Mouse (Mus musculus): ENCODE measurements around the gene Ipo5. TPM values are rescaled to one million over a fixed set of nuclear protein-coding genes. Genes with fewer than 3 reads are reported as not detected.
A peak's percentile ranks its signal among the peaks of the same experiment; 100 is the strongest.

Ipo5 gene
- 100 to 1,000 TPM; 107 to 108 TPM for total RNA-seq (2021)
- long read RNA-seq, experiment 1, full-length matches to known transcripts: 37 of 64 reads
- long read RNA-seq, experiment 1, partial matches to known transcripts: 24 of 64 reads
- long read RNA-seq, experiment 1, other reads (novel, unspliced or antisense): 3 of 64 reads
- long read RNA-seq, experiment 2, full-length matches to known transcripts: 19 of 41 reads
- long read RNA-seq, experiment 2, partial matches to known transcripts: 17 of 41 reads
- long read RNA-seq, experiment 2, other reads (novel, unspliced or antisense): 5 of 41 reads

DNA sequence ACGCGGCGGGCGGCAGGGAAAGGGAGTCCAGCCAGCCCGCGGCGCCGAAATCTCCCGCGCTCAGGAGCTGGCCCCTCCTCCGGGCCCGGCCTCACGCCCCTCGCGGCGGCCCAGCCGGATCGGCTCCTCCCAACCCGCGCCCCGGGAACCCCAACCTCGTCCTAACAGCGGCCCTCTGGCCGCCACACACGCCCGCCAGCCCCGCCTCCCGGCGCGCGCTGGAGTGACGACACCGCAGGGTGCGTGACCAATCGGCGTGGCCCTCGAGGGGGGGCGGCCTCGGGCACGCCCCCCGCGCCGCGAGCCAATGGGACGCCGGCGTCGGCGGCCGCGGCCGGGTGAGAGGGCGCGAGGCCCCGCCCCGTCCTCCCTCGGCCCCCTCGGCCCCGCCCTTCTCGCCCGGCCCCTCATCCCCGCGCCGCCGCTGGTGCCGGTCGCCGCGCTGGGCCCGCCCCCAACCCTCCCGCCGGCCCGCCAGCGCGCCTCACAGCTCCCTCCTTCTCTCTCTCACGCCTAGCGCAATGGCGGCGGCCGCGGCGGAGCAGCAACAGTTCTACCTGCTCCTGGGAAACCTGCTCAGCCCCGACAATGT is at the start of gene Ipo5:
TSS of gene Ipo5 (plus strand) at position 492 of the 592 bp plus-strand sequence.
- peak; percentile 93 to 96 for DNase-seq (ENCODE audit: low spot score in 2 of 2)

DNA sequence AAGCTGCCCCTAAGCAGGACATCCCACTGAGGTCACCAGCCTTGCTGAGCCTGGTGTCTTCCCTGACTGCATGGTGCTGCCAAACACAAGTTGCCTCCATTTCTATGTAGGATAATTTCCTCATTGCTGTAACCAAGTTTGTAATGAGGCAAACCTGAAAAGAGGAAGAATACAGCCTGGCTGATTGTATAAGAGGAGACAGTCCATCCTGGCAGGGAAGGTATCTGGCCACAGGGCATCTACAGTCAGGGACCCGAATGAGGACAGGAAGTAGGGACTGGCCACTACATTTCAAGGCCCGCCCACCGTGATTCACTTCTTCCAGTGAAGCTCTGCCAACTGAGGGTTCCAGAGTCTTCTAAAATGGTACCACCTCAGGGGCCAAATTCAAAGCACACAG is 47.8 kb upstream of the Ipo5 start:
- no peak for DNase-seq (ENCODE audit: low spot score in 2 of 2)

DNA sequence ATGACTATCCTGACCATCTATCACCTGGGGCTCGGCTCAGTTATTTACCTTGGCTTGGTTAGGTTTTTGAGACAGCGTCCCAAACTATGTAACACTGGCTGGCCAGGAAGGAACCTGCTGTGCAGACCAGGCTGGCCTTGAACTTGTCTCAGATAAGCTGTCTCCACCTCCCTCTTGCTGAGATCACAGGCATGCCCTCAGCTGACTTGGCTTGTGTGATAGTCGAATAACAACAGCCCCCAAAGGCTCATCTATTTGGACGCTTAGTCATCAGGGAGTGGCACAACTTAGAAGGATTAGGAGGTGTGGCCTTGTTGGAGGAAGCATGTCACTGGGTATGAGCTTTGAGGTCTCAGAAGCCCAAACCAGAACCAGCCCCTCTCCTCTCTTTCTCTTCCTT is 46.1 kb upstream of the Ipo5 start:
- DNase-seq (ENCODE audit: low spot score in 2 of 2): no peak

DNA sequence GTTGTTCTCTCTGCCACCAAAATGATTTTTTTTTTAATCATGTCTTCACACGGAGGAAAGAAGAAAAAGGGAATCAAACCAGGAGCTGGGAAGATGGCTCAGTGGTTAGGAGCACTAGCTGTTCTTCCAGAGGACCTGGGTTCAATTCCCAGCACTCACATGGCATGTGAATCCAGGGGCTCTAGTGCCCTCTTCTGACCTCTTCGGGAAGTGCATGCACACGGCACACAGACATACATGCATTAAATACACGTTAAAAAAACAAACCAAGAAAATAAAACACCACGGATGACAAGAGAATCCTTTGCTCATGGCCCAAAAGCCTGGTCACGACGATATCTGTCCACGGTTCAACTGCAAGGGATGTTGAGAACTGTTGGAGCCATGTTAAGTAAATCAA is 44.5 kb upstream of the Ipo5 start:
- DNase-seq (ENCODE audit: low spot score in 2 of 2): no peak

DNA sequence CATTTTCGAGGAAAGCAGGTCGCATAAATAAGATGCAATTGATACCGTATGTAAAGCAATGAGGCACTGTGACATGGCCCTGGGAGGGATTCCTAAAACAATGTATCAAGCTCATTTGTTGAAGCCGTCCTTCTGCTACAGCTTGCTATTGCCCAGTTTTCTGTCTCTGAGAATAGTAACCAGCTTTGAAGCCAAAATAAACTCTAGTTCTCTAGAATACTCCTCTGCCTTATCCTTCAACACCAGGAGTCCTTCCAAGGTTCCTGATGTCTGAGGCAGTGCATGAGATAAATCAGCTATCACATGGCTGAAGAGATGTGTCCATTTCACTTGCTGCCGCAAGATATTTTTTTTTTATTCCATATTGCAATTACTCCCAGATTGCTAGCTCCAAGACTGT is 43.9 kb upstream of the Ipo5 start:
- no peak for DNase-seq (ENCODE audit: low spot score in 2 of 2)

DNA sequence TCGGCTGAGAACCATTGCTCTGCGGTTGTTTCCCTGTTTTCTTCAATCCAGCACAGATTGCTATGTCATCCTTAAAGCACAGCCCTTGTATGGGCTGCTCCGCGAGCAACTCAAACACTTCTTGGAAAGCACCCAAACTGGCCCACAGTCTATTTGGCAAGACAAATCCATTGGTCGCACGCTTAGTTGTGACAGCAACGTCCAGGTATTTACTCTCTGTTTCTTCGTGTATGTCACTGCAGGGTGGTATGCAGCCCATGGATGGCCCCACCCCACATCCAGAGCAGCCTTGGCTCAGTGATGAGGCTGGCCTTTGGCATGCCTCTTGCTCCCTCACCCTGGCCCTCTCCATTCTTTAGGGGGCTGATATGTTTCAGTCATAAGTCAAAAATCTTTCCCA is 42.5 kb upstream of the Ipo5 start:
- no peak for DNase-seq (ENCODE audit: low spot score in 2 of 2)

DNA sequence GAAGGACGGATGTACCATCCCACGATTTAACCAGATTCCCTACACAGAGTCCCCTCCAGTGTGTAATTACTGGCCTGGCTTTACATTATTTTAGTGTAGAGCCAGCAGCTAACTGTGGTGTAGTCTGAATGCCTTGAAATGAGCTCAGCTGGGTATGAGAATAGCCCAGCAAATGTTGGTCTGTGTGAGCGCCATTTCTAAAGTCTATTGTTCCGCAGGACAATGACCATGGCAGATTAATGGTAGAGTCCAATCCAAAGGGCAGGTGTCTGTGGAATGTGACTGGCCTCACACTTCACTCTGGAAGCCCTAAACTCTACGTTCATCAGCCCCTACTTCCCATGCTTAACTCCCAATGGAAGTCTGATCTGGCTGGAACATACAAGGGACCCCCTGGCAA is 40.3 kb upstream of the Ipo5 start:
- DNase-seq (ENCODE audit: low spot score in 2 of 2): no peak

DNA sequence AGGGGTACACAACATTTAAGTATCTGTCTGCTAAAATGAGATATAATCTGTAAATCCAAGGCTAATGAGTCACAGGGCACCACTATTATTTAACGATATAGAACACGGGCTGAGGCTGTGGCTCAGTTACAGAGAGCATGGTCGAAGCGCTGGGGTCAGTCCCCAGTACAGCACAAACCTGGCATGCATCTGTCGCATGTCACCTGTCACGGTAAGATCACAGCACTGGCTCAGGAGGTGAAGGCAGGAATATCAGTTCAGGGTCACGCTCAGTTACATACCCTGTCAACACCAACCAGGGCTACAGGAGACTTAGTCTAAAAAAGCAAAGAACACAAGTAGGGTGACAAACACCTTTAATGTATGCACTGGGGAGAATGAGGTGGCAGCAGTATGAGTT is 36.6 kb upstream of the Ipo5 start:
- no peak for DNase-seq (ENCODE audit: low spot score in 2 of 2)

DNA sequence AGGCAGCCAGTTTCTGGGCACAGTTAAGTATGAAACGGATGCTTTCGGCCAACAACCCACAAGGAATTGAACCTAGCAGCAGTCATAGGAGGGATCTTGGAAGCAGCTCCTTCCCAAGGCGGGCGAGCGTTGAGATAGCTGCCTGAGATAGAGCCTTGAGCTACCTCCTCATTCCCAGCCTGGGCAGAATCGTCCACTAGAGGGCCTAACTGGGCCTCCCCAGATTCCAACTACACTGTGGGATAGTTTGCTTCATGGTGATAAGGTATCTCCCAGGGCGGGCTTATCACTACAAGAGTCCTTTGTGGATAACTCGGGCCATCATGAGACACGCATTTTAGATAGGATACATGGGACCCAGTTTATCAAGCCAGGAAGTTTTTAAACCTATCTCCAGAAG is 35.9 kb upstream of the Ipo5 start:
- DNase-seq (ENCODE audit: low spot score in 2 of 2): peak; percentile 47 to 53

DNA sequence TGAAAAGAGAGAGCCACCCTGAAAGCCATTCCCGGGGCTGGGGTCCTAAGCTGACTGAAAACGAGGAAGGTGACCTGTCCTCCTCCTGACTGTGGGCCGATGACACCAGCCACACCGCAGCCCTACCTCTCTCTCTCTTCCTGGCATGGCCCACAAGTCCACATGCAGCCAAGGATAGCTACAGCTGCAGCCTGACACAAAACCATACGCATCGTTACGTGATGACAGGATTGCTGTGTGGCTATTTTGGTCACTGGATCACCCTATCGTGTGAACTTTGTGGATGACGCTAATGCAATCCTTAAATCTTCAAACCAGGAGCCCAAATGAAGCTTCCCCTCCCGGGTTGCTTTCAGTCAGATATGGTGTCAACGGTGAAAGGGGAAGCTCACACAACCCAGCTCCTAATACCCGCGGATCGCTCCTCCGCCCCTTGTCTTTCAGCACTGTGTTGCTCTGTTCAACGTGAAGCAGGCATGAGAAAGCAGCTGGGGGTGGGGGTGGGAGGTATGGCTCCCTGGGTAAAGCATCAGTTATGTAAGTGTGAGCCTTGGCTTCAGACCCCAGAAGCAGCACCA is 35.1 kb upstream of the Ipo5 start:
- no peak for DNase-seq (ENCODE audit: low spot score in 2 of 2)

DNA sequence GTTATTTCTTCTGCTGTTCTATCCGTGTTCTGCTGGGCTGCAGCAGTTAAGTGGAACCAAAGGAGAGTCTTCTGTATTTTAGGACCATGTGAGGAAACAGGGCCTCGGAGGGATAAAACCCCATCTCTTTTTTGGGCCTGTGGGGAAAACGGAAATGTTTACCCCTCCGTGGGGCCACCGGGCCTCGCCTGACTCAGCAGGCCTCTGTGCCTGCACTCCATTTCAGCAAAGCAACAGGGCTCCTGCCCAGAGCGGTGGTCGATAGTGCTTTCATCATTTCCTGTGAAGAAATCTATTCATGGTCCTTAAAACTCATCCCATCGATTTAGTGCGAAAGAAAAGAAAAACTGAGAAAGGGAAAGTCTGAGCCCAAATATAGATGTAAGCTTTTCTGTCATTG is 33.9 kb upstream of the Ipo5 start:
- no peak for DNase-seq (ENCODE audit: low spot score in 2 of 2)

DNA sequence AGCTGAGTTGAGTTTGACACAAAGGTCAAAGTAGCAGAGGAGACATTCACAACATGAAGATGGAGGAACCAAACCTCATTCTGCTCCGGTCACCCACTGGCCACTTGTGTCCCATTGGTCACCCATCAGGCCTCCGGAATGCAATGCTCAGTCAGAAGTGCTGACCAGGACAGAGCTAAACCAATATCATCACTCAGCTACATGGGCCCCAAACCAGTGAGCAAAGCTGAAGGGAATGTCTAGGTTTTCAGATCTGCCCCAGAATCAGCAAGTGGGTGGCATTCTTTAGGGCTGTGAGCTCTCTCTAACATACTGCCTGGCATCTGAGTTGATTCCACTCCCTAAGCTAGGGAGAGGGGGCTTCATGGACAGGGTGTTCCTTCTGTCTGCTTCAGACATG is 32.0 kb upstream of the Ipo5 start:
- DNase-seq (ENCODE audit: low spot score in 2 of 2): no peak

DNA sequence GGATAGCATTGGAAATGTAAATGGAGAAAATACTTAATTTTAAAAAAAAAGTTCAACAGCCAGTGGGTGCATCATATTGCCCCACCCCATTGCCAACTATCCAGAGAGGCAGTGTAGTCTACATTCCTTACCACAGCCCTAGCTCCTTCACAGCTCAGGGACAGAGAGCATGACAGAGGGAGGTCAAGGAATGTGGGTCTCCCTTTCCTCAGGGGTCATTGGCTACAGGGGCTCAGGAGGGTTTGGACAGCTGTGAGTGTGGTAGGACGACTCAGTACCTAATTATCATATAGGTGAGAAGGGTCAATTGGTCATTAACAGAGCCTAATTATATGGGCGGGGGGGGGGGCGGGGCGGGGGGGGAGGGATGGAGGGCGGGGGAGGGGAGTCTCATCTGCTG is 30.4 kb upstream of the Ipo5 start:
- no peak for DNase-seq (ENCODE audit: low spot score in 2 of 2)

DNA sequence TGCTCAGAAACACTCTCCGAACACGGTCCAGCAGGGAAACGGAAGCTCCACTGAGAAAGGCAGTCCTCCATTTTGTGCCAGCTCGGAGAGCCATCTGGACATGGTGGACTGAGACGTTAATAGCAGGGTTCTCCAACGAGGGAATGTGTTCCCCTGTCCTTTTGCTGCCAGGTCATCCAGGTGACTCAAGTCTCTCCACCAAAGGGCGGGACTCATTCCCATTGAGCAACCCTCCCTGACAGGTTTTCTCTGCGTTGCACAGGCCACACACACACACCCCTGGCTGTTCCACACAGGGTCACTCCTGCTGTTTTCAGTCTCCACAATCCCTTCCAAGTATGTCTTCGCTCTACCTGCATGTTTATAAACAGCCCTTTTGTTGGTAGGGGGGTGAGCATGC is 30.0 kb upstream of the Ipo5 start:
- DNase-seq (ENCODE audit: low spot score in 2 of 2): no peak

DNA sequence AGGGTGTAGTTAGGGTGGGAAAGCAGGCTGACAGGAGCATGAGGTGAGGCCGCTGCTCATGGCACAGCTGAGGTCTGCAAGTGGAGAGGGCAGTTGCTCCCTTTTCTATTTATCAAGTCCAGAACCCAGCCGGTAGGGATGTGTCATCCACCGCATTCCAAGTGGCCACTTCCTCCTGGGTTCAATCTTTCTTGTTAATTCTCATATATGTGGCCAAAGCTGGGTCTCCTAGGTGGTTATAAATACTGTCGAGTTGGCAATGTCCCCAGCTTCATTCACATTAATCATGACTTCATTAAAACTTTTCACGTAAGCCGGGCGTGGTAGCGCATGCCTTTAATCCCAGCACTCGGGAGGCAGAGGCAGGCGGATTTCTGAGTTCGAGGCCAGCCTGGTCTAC is 22.3 kb upstream of the Ipo5 start:
- DNase-seq (ENCODE audit: low spot score in 2 of 2): no peak

DNA sequence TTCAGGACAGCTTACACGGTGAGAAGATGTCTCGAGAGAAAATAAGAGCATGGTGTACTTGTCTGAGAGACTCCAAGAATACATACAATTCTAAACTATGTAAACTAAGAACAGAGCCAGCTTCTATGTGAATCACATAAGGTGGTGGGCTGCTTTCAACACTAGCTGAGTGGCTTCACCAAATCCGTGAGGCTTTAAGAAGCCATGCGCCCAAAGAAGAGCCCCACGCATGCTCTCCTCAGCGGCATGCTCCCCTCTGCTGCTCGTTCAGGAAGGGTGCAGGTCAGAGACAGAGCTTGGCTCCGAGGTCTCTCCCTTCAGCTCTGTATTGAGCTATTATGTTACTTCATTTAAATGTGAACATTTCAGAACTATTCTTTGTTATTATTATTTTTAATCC is 18.7 kb upstream of the Ipo5 start:
- peak in 1 of 2 experiments; percentile 32 for DNase-seq (ENCODE audit: low spot score in 2 of 2)

DNA sequence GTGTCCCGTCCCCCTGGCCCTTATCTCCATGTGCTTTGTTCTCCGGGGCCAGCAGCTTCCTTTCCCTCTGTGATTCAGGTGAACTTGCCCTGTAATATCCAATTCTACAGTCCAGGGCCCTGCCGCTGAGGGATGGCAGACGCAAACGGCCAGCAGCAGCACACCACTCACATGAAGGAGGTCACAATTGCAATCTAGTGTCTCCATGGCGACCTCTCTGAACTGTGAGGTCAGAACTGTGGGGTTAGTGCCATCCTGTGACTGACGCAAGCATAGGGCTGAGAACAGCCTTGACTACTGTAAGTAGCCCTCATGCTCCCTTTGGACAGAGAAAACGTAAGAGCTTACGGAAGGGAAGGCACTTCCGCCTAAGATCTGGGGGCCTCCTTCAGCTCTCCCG is 14.4 kb upstream of the Ipo5 start:
- no peak for DNase-seq (ENCODE audit: low spot score in 2 of 2)

DNA sequence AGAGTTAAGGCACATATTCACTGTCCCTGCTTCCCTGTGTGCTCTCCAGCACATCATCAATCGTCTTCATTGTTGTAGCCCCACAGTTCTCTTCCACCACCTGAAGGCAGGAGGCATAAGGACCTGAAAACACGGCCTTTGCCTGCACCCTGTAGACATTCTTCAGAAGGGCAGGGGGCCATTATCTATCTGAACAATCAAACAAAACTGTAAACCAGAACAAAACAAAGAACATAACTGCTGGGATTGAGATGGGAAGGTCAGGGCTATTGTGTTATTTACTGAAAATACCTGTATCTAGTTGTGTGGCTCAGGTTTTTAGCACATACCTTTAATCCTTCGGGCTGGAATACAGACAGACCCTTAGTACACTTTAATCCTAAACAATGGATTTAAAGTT is 12.1 kb upstream of the Ipo5 start:
- DNase-seq (ENCODE audit: low spot score in 2 of 2): no peak

DNA sequence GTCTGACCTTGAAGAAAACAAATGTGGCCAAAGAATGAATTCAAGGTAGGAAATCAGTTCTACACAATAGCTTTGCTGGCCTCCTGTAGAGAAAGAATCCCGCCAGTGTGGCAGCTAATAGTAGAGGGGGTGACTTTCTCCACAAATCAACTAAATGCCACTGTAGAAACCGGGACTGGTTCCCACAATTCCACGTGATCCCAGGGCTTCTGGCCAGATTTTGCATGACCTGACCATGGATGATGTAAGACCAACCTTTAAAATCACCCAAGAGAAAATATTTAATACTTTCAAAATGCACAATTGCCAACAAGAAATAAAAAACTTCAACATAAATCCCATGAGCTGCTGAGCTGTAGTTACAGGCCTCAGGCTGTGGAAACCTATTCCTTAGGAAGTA is 1.6 kb upstream of the Ipo5 start:
- no peak for DNase-seq (ENCODE audit: low spot score in 2 of 2)

DNA sequence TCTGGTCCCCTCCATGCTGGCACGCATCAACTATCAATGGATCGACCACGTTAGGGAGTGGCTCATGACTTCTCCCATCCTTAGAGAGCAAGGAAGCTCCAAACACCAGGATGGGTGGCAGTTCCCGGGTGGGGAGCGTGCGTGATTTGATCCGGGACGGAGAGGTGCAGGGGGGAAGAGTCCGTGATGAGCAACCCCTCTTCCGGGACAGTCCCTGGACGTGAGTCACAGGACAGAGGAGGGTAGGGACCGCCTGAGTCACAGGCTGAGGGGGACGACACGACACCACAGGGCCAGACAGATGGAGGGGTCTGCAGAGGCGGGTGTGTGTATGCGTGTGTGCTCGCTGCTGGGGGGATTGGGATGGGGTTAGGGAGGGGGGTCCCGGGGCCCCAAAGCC is 704 bp upstream of the Ipo5 start:
- DNase-seq (ENCODE audit: low spot score in 2 of 2): peak in 1 of 2 experiments; percentile 36

DNA sequence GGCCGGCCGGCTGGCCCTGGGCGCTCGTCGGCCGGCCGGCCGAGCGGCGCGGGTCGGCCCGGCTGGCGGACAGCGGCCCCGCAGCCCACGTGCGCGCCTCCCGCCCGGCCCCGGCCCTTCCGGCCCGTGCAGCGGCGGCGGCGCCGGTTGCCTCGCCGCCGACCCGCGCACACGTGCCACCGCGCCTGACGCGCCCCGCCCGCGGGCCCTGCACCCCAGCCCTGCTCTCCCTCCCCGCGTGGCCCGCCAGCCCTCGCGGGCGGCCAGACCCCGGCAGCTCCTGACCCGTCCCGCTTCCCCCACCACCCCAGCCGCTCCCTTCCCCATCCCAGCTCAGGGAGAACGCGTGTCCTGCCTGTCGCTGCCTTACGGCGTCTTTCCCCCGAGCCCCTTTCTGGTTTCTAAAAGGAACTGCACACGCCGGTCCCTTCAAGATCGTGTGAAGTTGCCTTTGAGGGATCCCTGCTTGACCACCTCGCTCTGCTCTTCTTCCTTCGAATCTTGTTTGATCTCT is 421 bp downstream of the Ipo5 start:
- peak in 1 of 2 experiments; percentile 27 for DNase-seq (ENCODE audit: low spot score in 2 of 2)

DNA sequence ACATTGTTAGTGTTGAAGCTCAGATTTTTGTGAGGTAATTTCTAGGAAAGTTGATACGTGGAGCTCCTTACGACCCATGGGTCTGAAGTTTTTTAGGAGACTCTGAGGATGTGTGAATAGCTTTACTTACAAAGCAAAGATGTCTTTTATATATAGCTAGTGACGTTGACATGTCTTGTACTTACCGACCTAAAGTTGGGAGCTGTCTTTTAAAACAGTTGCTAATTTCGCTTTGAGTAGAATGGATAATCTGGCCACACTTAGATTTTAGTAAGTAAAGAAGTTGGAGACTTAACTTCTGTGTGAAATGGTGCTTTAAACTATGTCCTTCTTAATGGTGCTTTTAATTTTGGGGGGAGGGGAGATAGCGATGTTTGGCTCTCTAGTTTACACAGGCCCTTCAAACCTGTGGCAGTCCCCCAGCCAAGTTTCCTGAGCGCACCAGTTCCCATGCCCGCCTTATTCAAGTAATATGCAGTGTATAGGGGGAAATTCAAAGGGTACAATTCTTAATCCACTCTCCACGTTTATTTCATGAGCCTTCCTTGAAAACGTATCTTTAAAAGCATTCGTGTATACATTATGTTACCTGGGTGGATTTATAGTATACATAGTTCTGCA is 1.2 kb downstream of the Ipo5 start:
- DNase-seq (ENCODE audit: low spot score in 2 of 2): no peak

Measured in left cerebral cortex, adult 18-20 months (tissue).